Mouse (Mus musculus) left cerebral cortex, postnatal 14 days (tissue): ENCODE data around the gene Tbc1d5. TPM values are rescaled to one million over a fixed set of nuclear protein-coding genes. Genes with fewer than 3 reads are reported as not detected.

Experiments used
- DNase-seq, 2 experiments: peaks; one replicate each; pipeline ENCODE4 v3.0.0; 2021 to 2022; ENCODE audit warnings: low spot score in 2 of 2, mixed read lengths in 1 of 2
- intact Hi-C: fragments of 180-260 bp; cut with DNase I; formaldehyde crosslinking; loops from one replicate; pipeline ENCODE4 v1.15.1; 2025
- long read RNA-seq, 2 experiments: library from polyadenylated mRNA; stranded (forward); transcript quantifications; one replicate each; pipeline ENCODE4 v2.0.0; 2021
- total RNA-seq, 2 experiments: library from RNA; stranded (reverse); gene quantifications; 2 replicates each; pipeline ENCODE4 v1.2.3; 2021

Gene Tbc1d5
- total RNA-seq: 10 to 100 TPM; 26.8 to 33.3 TPM
- long read RNA-seq, experiment 1, full-length matches to known transcripts: 8 of 22 reads
- long read RNA-seq, experiment 1, partial matches to known transcripts: 10 of 22 reads
- long read RNA-seq, experiment 1, other reads (novel, unspliced or antisense): 4 of 22 reads
- long read RNA-seq, experiment 2, full-length matches to known transcripts: 9 of 14 reads
- long read RNA-seq, experiment 2, partial matches to known transcripts: 2 of 14 reads
- long read RNA-seq, experiment 2, other reads (novel, unspliced or antisense): 3 of 14 reads

DNA sequence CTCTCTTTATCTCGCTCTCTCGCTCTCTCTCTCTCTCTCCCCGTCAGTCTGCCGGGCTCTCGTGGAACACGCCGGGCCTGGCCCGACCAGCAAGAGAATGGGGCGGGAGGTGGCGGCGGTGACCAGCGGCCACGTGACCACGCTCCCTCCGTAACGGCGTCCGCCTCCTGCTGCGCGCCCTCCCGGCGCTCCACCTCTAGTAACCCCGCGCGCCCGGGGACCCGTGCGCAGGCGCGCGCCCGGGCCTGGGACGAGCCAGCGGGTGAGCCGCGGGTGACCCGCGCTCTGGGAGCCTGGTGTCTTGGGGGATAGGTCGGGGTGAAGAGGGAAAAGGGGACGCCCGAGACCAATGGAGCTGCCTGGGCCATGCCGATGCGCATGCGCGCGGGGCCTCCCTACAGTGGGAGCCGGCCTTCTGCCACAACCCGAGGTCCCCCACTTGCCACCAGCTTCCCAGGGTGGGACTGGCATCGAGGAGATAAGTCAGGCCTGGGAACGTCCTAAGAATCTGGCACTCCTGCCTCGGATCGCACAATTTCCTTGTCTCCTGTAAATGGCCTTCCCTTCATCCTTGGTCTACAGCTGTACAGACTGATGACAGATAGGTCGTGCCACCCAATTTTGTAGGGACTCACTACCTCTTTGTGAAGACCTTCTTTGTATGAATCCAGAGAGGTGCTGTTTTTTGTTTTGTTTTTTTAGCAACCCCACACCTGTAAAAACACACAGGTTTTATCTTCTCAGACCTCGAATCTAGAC, at the start of gene Tbc1d5:
TSS of gene Tbc1d5 (minus strand) at position 158 of the 759 bp plus-strand sequence.
- DNase-seq: peak; percentile 91 to 93
- intact Hi-C loops: no loop called here

DNA sequence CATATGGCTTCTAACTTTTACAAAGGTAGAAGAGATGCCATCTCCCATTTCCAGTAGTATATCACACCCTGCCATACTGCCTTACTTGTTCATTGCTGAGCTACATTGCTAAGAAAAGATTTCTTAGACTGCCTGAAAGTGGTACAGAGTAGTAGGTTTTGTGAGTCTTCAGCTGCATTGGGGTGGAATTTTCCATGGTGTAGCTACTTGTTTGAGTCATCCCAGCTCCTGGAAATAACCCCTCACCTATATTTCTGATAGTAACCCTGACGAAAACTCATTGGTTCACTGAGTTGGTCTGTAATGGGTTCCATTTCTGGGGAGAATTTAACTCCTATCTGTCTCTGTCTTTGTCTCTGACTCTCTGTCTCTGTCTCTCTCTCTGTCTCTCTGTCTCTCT, 46.9 kb upstream of the Tbc1d5 start:
- no peak for DNase-seq

DNA sequence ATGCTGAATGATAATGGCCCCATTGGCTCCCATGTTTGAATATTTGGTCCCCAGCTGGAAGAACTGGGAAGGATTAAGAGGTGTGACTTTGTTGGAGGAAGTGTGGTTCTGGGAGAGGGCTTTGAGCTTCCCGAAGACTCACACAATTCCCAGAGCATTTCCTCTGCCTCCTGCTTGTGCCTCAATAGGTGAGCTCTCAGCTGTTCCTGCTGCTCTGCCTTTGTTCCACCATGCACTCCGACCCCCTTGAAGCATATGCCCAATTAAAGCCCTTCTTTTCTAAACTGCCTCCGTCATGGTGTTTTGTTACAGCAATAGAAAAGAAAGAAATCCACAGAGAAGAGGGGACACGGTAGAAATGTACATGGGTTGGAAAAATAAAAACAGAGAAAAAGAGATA, 44.0 kb upstream of the Tbc1d5 start:
- DNase-seq: no peak
- intact Hi-C loops: no loop called here

More for the DNA sequence above, 46.9 kb upstream of the Tbc1d5 start:
- intact Hi-C loops: no loop called here

DNA sequence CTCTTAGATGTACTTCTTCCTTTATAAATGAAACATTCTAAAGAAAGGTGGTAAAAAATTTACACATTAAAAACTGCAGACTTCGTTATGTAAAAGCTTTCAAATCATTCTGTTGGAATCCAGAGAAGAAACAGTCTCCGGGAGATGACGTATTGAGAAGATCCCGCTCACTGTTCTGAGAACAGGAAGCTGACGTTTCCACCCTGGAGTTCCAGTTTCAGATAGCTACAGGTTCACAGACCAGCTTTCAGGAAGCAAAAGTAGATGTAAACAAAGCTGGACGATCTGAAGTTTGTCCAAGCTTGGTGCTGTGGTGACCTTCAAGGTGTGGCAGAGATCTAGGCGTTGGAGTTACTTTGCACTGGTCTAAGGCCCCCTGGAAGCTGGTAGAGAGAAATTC, 41.9 kb upstream of the Tbc1d5 start:
- intact Hi-C loops: no loop called here
- DNase-seq: peak in 1 of 2 experiments; percentile 5

DNA sequence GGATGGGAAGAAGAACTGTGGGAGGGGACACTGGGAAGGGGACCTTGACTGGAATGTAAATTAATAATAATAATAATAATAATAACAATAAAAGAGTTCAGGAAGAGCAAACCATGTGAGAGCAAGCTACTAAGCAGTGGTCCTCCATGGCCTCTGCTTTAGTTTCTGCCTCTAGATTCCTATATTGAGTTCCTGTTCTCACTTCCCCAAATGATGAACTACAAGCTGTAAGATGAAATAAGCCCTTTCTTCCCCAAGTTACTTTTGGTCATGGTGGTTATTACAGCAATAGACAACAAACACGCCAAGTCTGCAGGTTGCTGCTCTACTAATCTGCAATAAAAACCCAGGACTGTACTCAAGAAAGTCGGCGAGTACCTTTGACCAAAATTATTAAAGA, 40.7 kb upstream of the Tbc1d5 start:
- intact Hi-C loops: no loop called here
- no peak for DNase-seq

DNA sequence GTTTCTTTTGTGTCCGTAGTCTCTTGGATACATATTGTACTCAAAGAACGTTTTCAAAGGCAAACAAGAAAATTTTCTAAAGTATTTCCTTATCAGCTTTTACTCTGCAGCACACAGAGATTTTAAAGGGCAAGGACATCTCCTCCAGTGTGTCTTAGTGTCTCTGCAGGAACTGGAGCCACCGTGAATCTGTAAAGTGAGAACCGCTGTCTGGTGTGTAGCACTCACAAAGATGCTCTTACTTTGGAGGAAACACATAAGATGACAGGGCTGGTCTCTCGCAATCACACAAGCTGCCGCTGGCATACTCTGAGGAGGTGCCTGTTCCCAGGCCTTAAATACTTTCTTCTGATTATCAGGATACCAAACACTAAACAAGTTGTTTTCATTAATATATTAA, 37.3 kb upstream of the Tbc1d5 start:
- no peak for DNase-seq
- intact Hi-C loops: no loop called here

DNA sequence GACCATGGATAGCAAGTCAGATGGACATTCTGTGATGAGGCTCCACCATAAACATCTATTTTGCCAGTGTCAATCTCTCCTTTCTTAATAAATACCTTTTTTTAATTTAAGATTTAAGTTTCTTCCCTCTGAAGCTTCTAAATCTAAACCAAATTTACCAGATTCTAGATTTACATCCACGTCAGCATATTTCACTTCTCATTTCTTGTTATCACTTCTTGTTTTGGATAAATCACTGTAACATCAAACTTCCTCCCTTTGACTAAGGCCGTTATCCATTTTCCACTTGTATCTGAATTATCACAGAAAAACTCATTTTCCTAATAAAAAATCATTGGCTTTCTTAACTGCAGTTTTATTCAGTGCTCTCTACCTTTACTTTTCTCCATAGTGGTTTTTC, 30.4 kb upstream of the Tbc1d5 start:
- intact Hi-C loops: no loop called here
- no peak for DNase-seq

DNA sequence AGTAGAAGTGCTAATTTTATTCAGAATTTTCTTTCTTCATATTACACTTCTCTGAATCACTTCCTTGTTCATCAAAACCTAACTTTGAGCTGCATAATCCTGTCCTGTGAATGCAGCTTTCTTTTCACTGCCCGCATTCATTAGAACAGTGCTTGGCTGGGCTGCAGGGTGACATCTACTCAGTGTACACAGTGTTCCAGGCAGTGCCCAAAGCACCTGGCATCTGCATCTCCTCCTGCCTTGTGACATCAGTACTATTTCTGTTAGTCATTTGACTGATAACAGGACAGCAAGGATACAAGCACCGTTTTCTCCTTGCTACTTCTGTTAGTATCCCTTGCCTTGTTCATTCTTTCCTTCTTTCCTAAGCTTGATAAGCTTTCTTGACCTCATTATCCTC, 25.5 kb upstream of the Tbc1d5 start:
- DNase-seq: peak; percentile 11 to 57
- intact Hi-C loops: no loop called here

DNA sequence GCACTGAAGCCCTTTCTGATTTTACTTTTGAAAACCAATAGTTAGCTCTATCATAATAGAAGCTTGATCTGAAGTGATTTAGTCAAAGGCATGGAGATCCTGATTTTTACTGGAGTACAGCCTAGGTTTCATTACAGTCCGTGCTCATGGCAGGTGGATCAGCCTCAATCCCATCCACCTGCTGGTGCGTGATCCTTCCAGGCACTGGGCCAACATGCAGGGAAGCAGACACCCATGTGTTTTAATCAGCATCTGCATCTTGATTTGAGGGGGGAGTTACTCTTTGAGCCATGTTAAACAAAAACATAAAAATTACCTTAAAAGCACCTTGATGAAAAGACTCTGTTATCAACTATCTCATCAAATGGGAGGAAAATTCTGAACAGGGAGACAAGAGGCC, 16.4 kb upstream of the Tbc1d5 start:
- intact Hi-C loops: no loop called here
- DNase-seq: no peak

DNA sequence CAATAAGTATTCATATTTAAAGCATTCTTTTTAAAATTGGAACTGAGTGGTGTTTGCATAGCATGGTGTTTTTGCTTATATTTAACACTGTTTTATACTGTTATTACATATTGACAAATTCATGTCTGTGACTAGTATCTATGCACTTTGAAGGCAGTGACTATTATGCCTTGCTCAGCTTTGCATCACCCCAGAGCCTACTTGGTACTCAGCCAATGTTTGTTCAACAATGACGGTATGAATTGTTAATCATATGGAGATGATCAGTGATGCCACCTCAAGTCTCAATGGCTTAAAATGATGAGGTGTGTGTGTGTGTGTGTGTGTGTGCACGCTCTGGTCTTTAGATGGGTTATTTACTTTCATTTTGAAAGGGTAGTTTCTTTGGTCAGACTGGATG, 15.6 kb upstream of the Tbc1d5 start:
- no peak for DNase-seq
- intact Hi-C loops: no loop called here

DNA sequence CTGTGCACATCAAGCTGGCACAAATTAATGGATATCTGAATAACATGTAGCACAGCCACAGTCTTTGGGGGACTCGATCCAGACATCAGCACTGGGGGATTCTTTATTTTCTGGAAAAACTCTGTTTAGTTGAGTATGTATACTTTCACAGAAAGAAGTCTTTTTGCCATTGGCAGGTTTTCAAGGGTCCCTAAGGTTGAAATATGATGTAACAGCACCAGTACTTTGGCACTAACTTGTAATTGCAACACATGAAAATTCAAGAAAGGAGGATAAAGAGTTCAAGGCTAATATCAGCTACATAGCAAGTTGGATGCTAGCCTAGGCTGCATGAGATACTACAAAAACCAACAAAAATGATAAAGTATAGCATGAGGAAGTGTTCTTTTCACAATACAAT, 12.2 kb upstream of the Tbc1d5 start:
- intact Hi-C loops: no loop called here
- DNase-seq: no peak

DNA sequence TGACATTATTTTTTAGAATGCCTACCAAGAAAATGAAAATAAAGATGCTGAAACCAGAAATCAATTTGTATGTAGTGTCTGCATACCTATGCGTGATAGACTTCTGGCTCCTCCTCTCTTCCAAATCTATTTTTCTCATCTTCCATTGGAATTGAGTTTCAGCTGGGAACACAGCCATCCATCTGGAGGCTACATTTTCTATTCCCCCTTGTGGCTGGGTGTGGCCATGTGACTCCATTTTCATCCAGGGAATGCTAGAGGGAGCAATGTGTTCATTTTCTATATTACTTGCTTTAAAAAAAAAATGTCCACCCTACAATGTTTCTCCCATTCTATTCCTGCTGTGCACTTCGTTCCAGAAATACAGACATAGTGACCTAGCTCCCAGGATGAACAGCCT, 3.6 kb upstream of the Tbc1d5 start:
- peak in 1 of 2 experiments; percentile 44 for DNase-seq
- intact Hi-C loops: no loop called here

DNA sequence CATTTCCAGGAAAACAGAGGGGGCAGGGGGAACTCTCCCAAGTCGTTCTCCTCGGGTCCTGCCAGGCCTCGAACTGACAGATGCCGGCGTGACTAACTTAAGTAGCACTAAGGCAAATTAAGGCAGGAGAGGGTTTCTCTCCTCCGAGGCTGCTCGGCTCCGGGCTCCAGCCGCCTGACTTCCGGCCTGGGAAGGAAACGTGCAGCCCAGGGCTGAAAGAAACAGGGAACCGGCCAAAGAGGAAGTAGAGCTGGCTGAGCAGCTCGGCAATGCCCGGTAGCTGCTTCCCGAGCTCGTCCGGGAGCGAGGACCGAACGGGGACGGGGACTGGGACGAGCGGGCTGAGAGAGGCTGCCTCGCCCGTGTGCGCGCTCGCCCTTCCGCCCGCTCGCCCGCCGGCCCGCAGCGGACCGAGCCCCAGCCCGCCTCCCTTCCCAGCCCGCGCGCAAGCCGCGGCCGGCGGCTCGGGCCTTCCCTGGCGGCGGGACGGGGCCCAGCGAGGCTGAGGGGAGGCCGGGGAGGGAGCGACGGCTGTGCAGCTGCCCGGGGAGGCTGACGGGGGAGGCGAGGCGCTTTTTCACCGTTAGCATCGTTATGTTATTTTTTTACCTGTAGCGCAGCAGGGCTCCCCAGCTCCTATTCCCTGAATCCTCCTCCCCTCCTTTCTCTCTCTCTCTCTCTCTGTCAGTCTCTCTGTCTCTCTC, 509 bp downstream of the Tbc1d5 start:
- peak; percentile 47 to 65 for DNase-seq
- intact Hi-C loops: no loop called here

DNA sequence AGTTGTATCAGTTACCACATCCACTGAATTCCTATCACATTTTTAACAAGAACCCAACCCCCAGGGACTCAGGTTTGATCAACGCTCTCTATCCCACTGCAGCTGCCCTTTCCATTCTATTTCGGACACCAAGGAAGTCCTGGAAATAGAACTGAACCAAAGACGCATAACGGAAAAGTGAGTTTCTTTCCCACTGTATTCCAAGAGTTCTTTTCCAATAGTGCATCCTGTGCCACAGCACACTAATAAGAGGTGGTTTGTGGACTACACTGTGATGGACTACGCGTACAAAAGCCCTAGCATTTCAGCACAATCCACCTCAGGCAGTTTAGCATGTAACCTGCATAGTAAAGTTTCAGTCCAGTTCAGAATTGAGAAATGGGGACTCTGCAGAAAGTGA, 1.2 kb downstream of the Tbc1d5 start:
- DNase-seq: no peak
- intact Hi-C loops: no loop called here

DNA sequence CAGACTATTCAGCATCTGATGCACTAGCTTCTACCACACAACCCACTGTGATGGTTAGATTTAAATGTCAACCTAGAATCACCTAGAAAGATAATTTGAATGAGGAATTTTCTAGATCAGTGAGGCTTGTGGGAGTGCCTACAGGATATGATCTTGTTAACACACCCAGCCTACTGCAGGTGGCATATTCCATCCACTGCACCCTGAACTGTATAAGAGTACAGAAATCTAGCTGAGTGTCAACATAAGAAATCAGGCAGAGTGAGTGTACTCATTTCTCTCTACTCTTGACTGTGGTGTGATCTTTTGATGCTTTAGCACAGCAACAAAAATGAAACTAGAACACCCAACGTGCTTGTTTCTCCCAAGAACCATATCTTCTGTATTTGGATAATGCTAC, 6.8 kb downstream of the Tbc1d5 start:
- intact Hi-C loops: no loop called here
- no peak for DNase-seq

DNA sequence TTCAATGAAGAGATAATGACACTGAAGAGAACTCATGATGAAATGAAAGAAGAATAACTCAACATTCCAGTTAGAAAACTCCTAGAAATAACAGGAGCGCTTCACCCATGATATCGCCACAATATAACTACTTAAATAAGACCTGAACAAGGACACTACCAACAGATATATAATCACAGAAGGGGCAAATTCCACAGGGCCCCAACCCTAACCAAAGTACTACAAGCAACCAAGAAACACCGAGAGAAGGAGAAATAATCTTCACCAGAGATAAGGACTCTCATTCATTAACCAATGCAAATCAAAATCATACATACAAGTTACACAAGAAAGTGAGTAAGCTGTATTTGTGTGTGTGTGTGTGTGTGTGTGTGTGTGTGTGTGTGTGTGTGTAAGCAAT, 7.6 kb downstream of the Tbc1d5 start:
- intact Hi-C loops: no loop called here
- no peak for DNase-seq

DNA sequence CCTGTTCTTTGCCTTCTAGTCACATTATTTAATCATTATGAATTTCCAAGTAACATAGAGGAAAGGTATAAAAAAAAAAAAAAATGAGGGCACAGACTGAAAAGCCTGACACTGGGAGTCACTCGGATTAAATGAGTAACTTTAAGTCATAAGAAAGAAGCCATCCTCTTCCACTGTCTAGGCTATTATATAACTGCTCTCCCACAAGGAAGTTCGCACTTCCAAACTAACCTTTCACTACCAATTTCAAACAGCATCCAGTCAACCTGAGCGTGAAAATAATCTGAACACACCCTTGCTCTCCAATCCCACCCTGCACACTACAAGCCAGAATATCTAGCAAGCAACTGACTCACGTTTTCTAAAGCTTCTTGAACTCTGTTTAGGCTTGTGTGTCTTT, 9.2 kb downstream of the Tbc1d5 start:
- no peak for DNase-seq
- intact Hi-C loops: no loop called here

DNA sequence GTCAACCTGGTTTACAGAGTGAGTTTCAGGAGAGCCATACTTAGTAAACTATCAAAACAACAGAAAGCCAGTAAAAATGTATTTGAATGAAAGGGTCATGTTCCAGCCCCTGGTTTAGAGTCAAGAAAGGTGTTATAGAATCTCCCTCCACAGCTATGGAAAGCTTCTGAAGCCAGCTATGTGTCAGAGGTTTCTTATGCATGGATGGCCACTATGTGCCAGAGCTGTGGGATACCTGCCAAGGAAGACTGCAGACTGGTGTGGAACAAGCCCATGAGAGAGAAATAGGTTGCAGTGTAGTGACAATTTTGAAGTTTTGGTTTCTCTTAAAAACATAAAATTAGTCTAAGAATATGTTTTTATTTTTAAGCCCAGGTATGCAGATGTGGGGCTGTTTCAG, 16.8 kb downstream of the Tbc1d5 start:
- DNase-seq: no peak
- intact Hi-C loops: no loop called here

DNA sequence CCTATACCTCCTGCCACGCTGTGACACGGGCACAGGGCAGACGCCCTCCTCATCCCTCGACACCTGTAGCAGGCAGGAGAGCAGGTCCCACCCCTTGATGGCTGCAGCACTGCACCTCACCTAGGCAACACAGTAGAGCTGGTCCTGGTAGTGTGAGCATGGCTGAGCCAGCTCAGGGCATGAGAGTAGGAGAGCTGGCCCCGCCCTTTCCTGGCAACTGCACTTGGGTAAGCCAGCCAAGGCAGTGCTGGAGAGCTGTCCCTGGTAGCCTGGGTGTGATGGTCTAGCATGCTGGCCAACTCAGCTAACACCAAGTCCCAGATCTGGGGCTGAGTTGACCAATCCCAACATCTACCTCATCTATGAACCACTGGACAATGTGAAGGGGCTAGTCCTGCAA, 19.9 kb downstream of the Tbc1d5 start:
- intact Hi-C loops: no loop called here
- DNase-seq: no peak

DNA sequence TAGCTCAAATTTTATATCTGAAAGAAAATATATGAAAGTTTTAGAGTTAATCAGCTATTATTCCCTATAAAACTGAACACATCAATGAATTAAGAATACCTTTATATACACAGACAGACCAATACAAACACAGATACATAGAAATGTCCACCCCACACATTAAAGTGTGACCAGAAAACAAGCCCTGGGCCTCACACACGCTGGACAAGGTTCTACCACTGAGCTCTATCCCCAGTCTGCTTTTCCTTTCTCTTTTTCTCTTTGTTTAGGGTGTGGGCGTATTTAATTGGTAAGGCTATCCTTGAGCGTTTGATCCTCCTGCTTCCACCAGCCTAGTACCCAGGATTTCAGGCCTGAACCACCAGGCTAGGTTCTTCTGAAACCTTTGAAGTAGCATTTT, 28.2 kb downstream of the Tbc1d5 start:
- intact Hi-C loops: no loop called here
- no peak for DNase-seq

DNA sequence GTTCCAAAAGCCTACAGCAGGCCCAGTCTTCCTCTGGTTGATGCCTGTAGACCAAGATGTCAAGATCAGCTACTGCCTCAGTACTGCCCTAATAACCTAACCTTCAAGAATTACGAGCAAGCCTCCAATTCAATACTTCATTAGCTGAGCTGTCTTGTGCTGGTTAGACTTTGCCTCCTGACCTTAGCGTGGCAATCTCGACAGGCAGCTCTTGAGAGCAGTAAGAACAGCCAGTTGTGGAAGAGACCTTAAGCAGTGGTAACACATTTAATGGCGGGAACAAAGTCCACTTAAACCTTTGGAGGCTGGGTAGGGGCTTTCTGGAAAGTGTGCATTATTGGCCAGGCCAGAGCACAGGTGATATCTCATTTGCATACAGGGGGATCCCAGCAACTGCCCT, 34.2 kb downstream of the Tbc1d5 start:
- intact Hi-C loops: no loop called here

More for the DNA sequence above, 34.2 kb downstream of the Tbc1d5 start:
- DNase-seq: no peak
